Mouse (Mus musculus) lung, postnatal 0 days (tissue): ENCODE data around the gene Csk. TPM values are rescaled to one million over a fixed set of nuclear protein-coding genes. Genes with fewer than 3 reads are reported as not detected.

Source experiments
- ATAC-seq: fragments of 200-750 bp; cut with Nextera tagmentation; 2 replicates; pipeline ENCODE4 v1.8.0; 2017; ENCODE audit warnings: moderate library complexity
- DNase-seq: peaks from one replicate; pipeline ENCODE4 v3.0.0-alpha.2; 2016; ENCODE audit warnings: low spot score
- H3K27ac ChIP-seq: fragments of 300-500 bp; sonication (generic); 2 replicates; pipeline ENCODE4 v1.5.1; 2014; ENCODE audit warnings: antibody characterized with exemption, mild to moderate bottlenecking, low read length, mixed read lengths
- H3K27me3 ChIP-seq: fragments of 300-500 bp; sonication (generic); replicated peaks from 2 replicates; pipeline ENCODE4 v1.6.1; 2014; ENCODE audit warnings: low read length, mixed read lengths; ENCODE audit not compliant: insufficient read depth
- H3K36me3 ChIP-seq: fragments of 300-500 bp; sonication (generic); 2 replicates; pipeline ENCODE4 v1.6.1; 2014; ENCODE audit warnings: low read length, mixed read lengths; ENCODE audit not compliant: insufficient read depth
- H3K4me1 ChIP-seq: fragments of 300-500 bp; sonication (generic); 2 replicates; pipeline ENCODE4 v1.6.1; 2014; ENCODE audit warnings: antibody characterized with exemption, low read depth, low read length, mixed read lengths; ENCODE audit not compliant: insufficient read depth
- H3K4me2 ChIP-seq: fragments of 300-500 bp; sonication (generic); replicated peaks from 2 replicates; pipeline ENCODE4 v1.6.1; 2014; ENCODE audit warnings: low read depth, mild to moderate bottlenecking, low read length, moderate library complexity, mixed read lengths
- H3K4me3 ChIP-seq: fragments of 300-500 bp; sonication (generic); 2 replicates; pipeline ENCODE4 v1.5.1; 2014; ENCODE audit warnings: low read depth, low read length
- H3K9ac ChIP-seq: fragments of 300-500 bp; sonication (generic); replicated peaks from 2 replicates; pipeline ENCODE4 v1.6.1; 2014; ENCODE audit warnings: low read depth, mild to moderate bottlenecking
- H3K9me3 ChIP-seq: fragments of 300-500 bp; sonication (generic); 2 replicates; pipeline ENCODE4 v1.6.1; 2016; ENCODE audit warnings: low read length, mixed read lengths
- CTCF ChIP-seq: IDR thresholded peaks from 2 replicates; pipeline ENCODE4 v1.5.1; 2016; ENCODE audit warnings: antibody characterized with exemption, mild to moderate bottlenecking
- EP300 ChIP-seq: IDR thresholded peaks from 2 replicates; pipeline ENCODE4 v1.6.1; 2016; ENCODE audit warnings: antibody characterized with exemption, mild to moderate bottlenecking, control low read depth
- WGBS: fragments of 180-500 bp; shearing (Covaris S2); extraction: QIAGEN DNeasy Blood & Tissue Kit; methylation state at CpG from one replicate; pipeline ENCODE4 v1.1.7; 2014; 5-methylcytosine and 5-hydroxymethylcytosine counted together
- polyA plus RNA-seq: library from polyadenylated mRNA; unstranded; fragments of >200 nt; fragmentation: Nextera tagmentation; extraction: Ambion mirVana; gene quantifications from 2 replicates; pipeline ENCODE4 v1.2.1, GENCODE M21; 2015

The Csk gene
- polyA plus RNA-seq, 1 experiment from 2014 or later, result 25.6 TPM

GRCm38 (mm10) chr9:57605503-57605902, 47.9 kb downstream of the Csk start:
- H3K9me3 ChIP-seq, result no peaks in the 10 kb centered on the region
- 0 out of 2 replicates have a peak, but pooled peaks cover 4% of the 10 kb centered on the region for H3K27me3 ChIP-seq
- H3K27ac ChIP-seq, result no peak overlapping the region
- TF ChIP-seq CTCF, result no peak
- TF ChIP-seq EP300, result no peak
- H3K9ac ChIP-seq, result no peak overlapping the region
- H3K4me1 ChIP-seq, result no peaks in the 10 kb centered on the region
- DNase-seq (no peak), ATAC-seq (no peak)
- WGBS, result 21% methylated on average over 9 of the region's 9 CpGs
- no peak overlapping the region for H3K4me3 ChIP-seq
- H3K36me3 ChIP-seq, result no peaks in the 10 kb centered on the region
- H3K4me2 ChIP-seq, result no peak overlapping the region

- Histone ChIP-seq H3K27me3 (0 out of 2 replicates have a peak, but pooled peaks cover 4% of the 10 kb centered on the region), H3K9ac (no peak overlapping the region), H3K9me3 (no peaks in the 10 kb centered on the region), H3K4me2 (no peak overlapping the region), H3K36me3 (no peaks in the 10 kb centered on the region), H3K4me1 (no peaks in the 10 kb centered on the region), H3K27ac (no peak overlapping the region), H3K4me3 (no peak overlapping the region)
- WGBS, result 81% methylated on average over 4 of the region's 4 CpGs
- ATAC-seq (no peak), DNase-seq (no peak)
- no peak for TF ChIP-seq EP300
- TF ChIP-seq CTCF, result no peak
These were observed 48.6 kb downstream of the Csk start for GRCm38 (mm10) chr9:57604875-57605274.

- no peaks in the 10 kb centered on the region for H3K4me1 ChIP-seq
- no peaks in the 10 kb centered on the region for H3K36me3 ChIP-seq
- no peak overlapping the region for H3K4me3 ChIP-seq
- DNase-seq (no peak), ATAC-seq (no peak)
- no peak for TF ChIP-seq CTCF
- no peak overlapping the region for H3K9ac ChIP-seq
- no peak overlapping the region for H3K27ac ChIP-seq
- no peak overlapping the region for H3K4me2 ChIP-seq
- H3K9me3 ChIP-seq, result no peaks in the 10 kb centered on the region
- 0 out of 2 replicates have a peak, but pooled peaks cover 4% of the 10 kb centered on the region for H3K27me3 ChIP-seq
- WGBS, result 38% methylated on average over 8 of the region's 8 CpGs
These were observed 51.3 kb downstream of the Csk start for GRCm38 (mm10) chr9:57602098-57602497.

DNA sequence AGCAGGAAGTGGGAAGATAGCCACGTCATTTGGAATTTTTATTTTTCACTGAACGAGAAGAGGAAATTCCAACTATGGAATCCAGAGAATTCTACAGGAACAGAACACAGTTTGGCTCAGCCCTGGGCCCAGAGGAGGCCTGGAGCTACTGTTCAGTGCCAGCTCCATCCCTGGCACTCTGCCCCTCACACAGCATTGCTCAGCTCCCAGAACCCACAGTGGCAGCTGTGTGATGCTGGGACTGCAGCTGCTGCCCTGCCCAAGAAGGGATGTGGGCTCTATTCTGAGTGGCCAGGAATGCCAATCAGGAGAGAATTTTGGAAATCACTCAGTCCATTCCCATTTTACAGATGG, 52.1 kb downstream of the Csk start:
- Histone ChIP-seq H3K27me3 (0 out of 2 replicates have a peak, but pooled peaks cover 2% of the 10 kb centered on the region), H3K4me3 (no peak overlapping the region), H3K36me3 (no peaks in the 10 kb centered on the region), H3K4me1 (no peaks in the 10 kb centered on the region), H3K4me2 (no peak overlapping the region), H3K9me3 (no peaks in the 10 kb centered on the region), H3K27ac (no peak overlapping the region), H3K9ac (no peak overlapping the region)
- 15% methylated on average over 2 of the region's 2 CpGs for WGBS
- no peak for ATAC-seq
- TF ChIP-seq CTCF (no peak), EP300 (no peak)
- DNase-seq, result peak; percentile 3

- 7% methylated on average over 3 of the region's 3 CpGs for WGBS
- Histone ChIP-seq H3K27me3 (no peaks in the 10 kb centered on the region), H3K27ac (no peak overlapping the region), H3K9me3 (no peaks in the 10 kb centered on the region), H3K4me2 (no peak overlapping the region), H3K4me1 (no peaks in the 10 kb centered on the region), H3K9ac (no peak overlapping the region), H3K4me3 (no peak overlapping the region), H3K36me3 (no peaks in the 10 kb centered on the region)
- ATAC-seq (no peak), DNase-seq (no peak)
- TF ChIP-seq EP300 (no peak), CTCF (no peak)
These were observed 52.6 kb downstream of the Csk start for GRCm38 (mm10) chr9:57600620-57601352.

GRCm38 (mm10) chr9:57598851-57599563, 54.4 kb downstream of the Csk start:
- no peak overlapping the region for H3K27ac ChIP-seq
- H3K9me3 ChIP-seq, result no peaks in the 10 kb centered on the region
- DNase-seq (no peak), ATAC-seq (no peak)
- no peak overlapping the region for H3K4me2 ChIP-seq
- H3K4me1 ChIP-seq, result no peaks in the 10 kb centered on the region
- no peak overlapping the region for H3K9ac ChIP-seq
- no peaks in the 10 kb centered on the region for H3K36me3 ChIP-seq
- no peak overlapping the region for H3K4me3 ChIP-seq
- no peaks in the 10 kb centered on the region for H3K27me3 ChIP-seq
- WGBS, result 50% methylated on average over 8 of the region's 8 CpGs
- TF ChIP-seq EP300 (no peak), CTCF (no peak)
